Mouse (Mus musculus) kidney, embryonic 14.5 days (tissue): ENCODE data around the gene Mettl26. TPM values are rescaled to one million over a fixed set of nuclear protein-coding genes. Genes with fewer than 3 reads are reported as not detected.

ENCODE experiments used
- ATAC-seq: fragments of 200-750 bp; cut with Nextera tagmentation; 2 replicates; pipeline ENCODE4 v1.8.0; 2017; ENCODE audit warnings: moderate number of reproducible peaks, mild to moderate bottlenecking, moderate TSS enrichment, moderate library complexity; ENCODE audit not compliant: low FRiP score, low TSS enrichment
- H3K27ac ChIP-seq: fragments of 300-500 bp; sonication (generic); 2 replicates; pipeline ENCODE4 v1.5.1; 2014; ENCODE audit warnings: low read depth, mild to moderate bottlenecking, low read length, moderate library complexity, mixed read lengths
- H3K27me3 ChIP-seq: fragments of 300-500 bp; sonication (generic); 2 replicates; pipeline ENCODE4 v1.6.1; 2014; ENCODE audit warnings: mild to moderate bottlenecking, low read length; ENCODE audit not compliant: control insufficient read depth, insufficient read depth
- H3K36me3 ChIP-seq: fragments of 300-500 bp; sonication (generic); 2 replicates; pipeline ENCODE4 v1.6.1; 2014; ENCODE audit warnings: low read length, mixed read lengths; ENCODE audit not compliant: control insufficient read depth, insufficient read depth
- H3K4me1 ChIP-seq: fragments of 300-500 bp; sonication (generic); 2 replicates; pipeline ENCODE4 v1.6.1; 2014; ENCODE audit warnings: low read length, mixed read lengths; ENCODE audit not compliant: control insufficient read depth, insufficient read depth
- H3K4me2 ChIP-seq: fragments of 300-500 bp; sonication (generic); replicated peaks from 2 replicates; pipeline ENCODE4 v1.6.1; 2014; ENCODE audit warnings: low read depth, mild to moderate bottlenecking, low read length
- H3K4me3 ChIP-seq: fragments of 300-500 bp; sonication (generic); 2 replicates; pipeline ENCODE4 v1.5.1; 2014; ENCODE audit warnings: mild to moderate bottlenecking, low read length
- H3K9ac ChIP-seq: fragments of 300-500 bp; sonication (generic); 2 replicates; pipeline ENCODE4 v1.6.1; 2014; ENCODE audit warnings: low read depth, mild to moderate bottlenecking, low read length, moderate library complexity
- H3K9me3 ChIP-seq: fragments of 300-500 bp; sonication (generic); 2 replicates; pipeline ENCODE4 v1.6.1; 2016; ENCODE audit warnings: low read length; ENCODE audit not compliant: control insufficient read depth
- WGBS: fragments of 180-500 bp; shearing (Covaris S2); extraction: QIAGEN DNeasy Blood & Tissue Kit; methylation state at CpG from one replicate; pipeline ENCODE4 v1.1.7; 2014; 5-methylcytosine and 5-hydroxymethylcytosine counted together
- polyA plus RNA-seq: library from polyadenylated mRNA; unstranded; fragments of >200 nt; fragmentation: Nextera tagmentation; extraction: Ambion mirVana; gene quantifications from 2 replicates; pipeline ENCODE4 v1.2.1, GENCODE M21; 2014

Mettl26 gene
- polyA plus RNA-seq, 1 experiment from 2014 or later, result 85.3 TPM

GRCm38 (mm10) chr17:25835816-25836215, 39.1 kb upstream of the Mettl26 start:
- Histone ChIP-seq H3K36me3 (peaks cover 46% of the 10 kb centered on the region), H3K9ac (no peak overlapping the region), H3K4me2 (no peak overlapping the region), H3K9me3 (no peaks in the 10 kb centered on the region), H3K27ac (no peak overlapping the region), H3K27me3 (no peaks in the 10 kb centered on the region), H3K4me1 (peaks cover 51% of the 10 kb centered on the region), H3K4me3 (no peak overlapping the region)
- ATAC-seq, result no peak
- WGBS, result 94% methylated on average over 16 of the region's 16 CpGs

DNA sequence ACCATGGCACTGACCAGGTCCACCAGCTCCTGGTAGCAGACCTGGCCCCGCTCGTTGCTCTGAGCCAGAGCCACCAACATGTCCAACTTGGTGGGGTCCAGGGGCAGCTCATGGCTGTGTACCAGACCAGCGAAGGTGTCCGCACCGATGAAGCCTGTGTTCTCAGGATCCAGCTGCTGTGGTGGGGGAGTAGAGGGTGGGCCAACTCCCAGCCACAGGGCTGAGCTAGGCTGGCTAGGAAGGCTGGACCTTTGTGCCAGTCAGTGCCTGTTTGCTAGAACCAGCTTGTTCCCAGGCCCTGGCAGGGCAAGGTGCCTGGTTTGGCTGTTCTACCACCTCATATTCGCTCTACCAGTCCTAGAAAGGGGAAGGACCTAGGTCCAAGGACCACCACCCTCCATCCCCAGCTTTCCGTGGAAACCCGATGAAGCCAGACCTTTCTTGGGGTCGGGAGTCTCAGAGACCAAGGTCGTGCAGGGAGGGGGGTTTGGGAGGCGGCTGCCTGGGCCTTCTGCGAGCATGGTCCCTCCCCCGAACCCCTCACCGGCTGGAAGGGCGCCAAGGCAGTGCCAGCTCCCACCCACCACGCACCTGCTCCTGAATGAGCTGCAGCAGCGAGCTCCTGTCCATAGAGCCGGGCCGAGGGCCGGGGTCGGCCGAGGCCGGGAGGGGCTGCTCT, 38.3 kb upstream of the Mettl26 start:
- peaks cover 44% of the 10 kb centered on the region for H3K4me1 ChIP-seq
- H3K27ac ChIP-seq, result peak overlapping the region; percentile 31
- H3K27me3 ChIP-seq, result no peaks in the 10 kb centered on the region
- ATAC-seq, result no peak
- WGBS, result 22% methylated on average over 23 of the region's 23 CpGs
- no peaks in the 10 kb centered on the region for H3K9me3 ChIP-seq
- peak overlapping the region; percentile 78 for H3K4me2 ChIP-seq
- H3K4me3 ChIP-seq, result peak overlapping the region; percentile 35
- H3K9ac ChIP-seq, result peak overlapping the region; percentile 56
- peaks cover 46% of the 10 kb centered on the region for H3K36me3 ChIP-seq

DNA sequence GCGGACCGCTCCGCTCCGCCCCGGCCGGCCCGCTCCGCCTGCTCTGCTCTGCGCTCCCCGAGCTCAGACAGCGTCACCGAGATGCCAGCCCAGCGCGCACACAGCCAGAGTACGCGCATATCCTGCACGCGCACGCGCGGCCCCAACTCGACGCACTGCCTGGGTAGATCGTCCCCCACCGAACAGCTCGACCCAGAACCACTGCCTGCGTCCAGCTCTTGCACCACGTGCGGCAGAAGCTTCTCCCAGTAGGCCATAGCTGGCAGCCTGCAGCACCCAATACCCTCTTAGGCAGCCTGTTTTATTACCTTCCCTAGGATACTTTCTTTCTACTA, 37.8 kb upstream of the Mettl26 start, which contains the start of gene Rhbdl1:
Rhbdl1 (minus strand) TSS at position 220 of the 335 bp plus-strand sequence.
- Histone ChIP-seq H3K4me1 (peaks cover 39% of the 10 kb centered on the region), H3K27me3 (no peaks in the 10 kb centered on the region), H3K9ac (peak within 1 kb of the TSS; percentile 56), H3K4me2 (peak within 1 kb of the TSS; percentile 78), H3K36me3 (peaks cover 49% of the 10 kb centered on the region), H3K4me3 (peak within 1 kb of the TSS; percentile 35), H3K9me3 (no peaks in the 10 kb centered on the region), H3K27ac (peak within 1 kb of the TSS; percentile 31)
- 4% methylated on average over 29 of the region's 29 CpGs for WGBS
- no peak for ATAC-seq

DNA sequence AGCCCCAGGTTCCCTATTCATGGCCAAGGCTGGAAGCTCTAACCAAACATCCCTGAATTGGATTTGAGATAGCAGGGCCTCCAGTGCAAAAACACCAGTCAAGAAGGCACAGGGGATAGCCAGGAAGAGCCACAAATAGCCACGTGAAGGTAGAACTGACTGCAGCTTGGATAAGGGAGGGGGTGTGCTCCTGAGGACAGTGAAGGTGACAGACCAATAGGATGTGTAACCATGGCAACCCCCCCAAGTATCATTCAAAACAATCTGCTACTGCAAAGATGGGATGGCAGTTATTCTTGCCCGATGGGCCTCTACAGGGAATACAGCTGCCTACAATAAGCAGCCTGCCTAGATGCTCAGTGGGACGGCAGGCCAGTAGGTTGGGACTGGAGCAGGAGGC, 37.3 kb upstream of the Mettl26 start:
- Histone ChIP-seq H3K9me3 (no peaks in the 10 kb centered on the region), H3K36me3 (peaks cover 54% of the 10 kb centered on the region), H3K27ac (peak overlapping the region; percentile 12; the same call in 1 of the 2 replicates), H3K4me3 (no peak overlapping the region; the same call in 1 of the 2 replicates), H3K4me1 (peaks cover 39% of the 10 kb centered on the region), H3K9ac (0 out of 2 replicates have a peak overlapping the region, but pooled peaks have one; percentile 56), H3K4me2 (peak overlapping the region; percentile 78), H3K27me3 (no peaks in the 10 kb centered on the region)
- WGBS, result 60% methylated on average over 3 of the region's 3 CpGs
- no peak for ATAC-seq

GRCm38 (mm10) chr17:25838904-25839303, 36.0 kb upstream of the Mettl26 start:
- H3K4me1 ChIP-seq, result peaks cover 45% of the 10 kb centered on the region
- no peak overlapping the region for H3K27ac ChIP-seq
- H3K36me3 ChIP-seq, result peaks cover 54% of the 10 kb centered on the region

GRCm38 (mm10) chr17:25839455-25840235, 35.2 kb upstream of the Mettl26 start:
- no peak overlapping the region for H3K27ac ChIP-seq
- H3K27me3 ChIP-seq, result no peaks in the 10 kb centered on the region
- no peak for ATAC-seq
- peak overlapping the region; percentile 34; the same call in 1 of the 2 replicates for H3K9ac ChIP-seq
- peaks cover 38% of the 10 kb centered on the region for H3K4me1 ChIP-seq
- H3K4me3 ChIP-seq, result no peak overlapping the region
- H3K9me3 ChIP-seq, result no peaks in the 10 kb centered on the region
- H3K36me3 ChIP-seq, result peaks cover 54% of the 10 kb centered on the region
- WGBS, result 82% methylated on average over 14 of the region's 14 CpGs
- no peak overlapping the region for H3K4me2 ChIP-seq

More at GRCm38 (mm10) chr17:25838904-25839303, 36.0 kb upstream of the Mettl26 start:
- no peak overlapping the region for H3K9ac ChIP-seq
- no peak for ATAC-seq
- H3K9me3 ChIP-seq, result no peaks in the 10 kb centered on the region
- 86% methylated on average over 4 of the region's 4 CpGs for WGBS
- H3K27me3 ChIP-seq, result no peaks in the 10 kb centered on the region
- no peak overlapping the region for H3K4me3 ChIP-seq
- no peak overlapping the region for H3K4me2 ChIP-seq

DNA sequence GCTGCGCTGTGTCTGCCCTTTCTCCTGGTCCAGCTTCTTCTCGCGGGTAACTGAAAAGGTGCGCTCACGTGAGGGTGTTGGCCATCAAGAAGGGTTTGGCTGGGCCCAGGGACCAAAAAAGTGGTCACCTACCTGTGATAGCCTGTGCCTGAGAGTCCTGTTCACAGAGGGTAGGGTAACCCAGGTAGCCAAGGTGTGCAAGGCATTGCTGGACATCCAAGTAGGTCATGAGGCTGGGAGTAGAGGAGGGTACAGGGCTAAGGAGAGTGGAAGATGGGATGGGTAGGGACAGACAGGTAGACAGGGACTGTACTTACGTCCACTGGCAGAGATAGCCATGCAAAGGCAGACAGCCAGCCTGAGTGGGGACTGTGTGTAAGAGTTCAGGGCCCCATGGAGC, 34.4 kb upstream of the Mettl26 start:
- Histone ChIP-seq H3K4me2 (no peak overlapping the region), H3K4me3 (no peak overlapping the region), H3K9ac (no peak overlapping the region), H3K36me3 (peaks cover 48% of the 10 kb centered on the region), H3K27ac (no peak overlapping the region), H3K27me3 (no peaks in the 10 kb centered on the region), H3K9me3 (no peaks in the 10 kb centered on the region), H3K4me1 (peaks cover 30% of the 10 kb centered on the region)
- 93% methylated on average over 6 of the region's 6 CpGs for WGBS
- ATAC-seq, result no peak

DNA sequence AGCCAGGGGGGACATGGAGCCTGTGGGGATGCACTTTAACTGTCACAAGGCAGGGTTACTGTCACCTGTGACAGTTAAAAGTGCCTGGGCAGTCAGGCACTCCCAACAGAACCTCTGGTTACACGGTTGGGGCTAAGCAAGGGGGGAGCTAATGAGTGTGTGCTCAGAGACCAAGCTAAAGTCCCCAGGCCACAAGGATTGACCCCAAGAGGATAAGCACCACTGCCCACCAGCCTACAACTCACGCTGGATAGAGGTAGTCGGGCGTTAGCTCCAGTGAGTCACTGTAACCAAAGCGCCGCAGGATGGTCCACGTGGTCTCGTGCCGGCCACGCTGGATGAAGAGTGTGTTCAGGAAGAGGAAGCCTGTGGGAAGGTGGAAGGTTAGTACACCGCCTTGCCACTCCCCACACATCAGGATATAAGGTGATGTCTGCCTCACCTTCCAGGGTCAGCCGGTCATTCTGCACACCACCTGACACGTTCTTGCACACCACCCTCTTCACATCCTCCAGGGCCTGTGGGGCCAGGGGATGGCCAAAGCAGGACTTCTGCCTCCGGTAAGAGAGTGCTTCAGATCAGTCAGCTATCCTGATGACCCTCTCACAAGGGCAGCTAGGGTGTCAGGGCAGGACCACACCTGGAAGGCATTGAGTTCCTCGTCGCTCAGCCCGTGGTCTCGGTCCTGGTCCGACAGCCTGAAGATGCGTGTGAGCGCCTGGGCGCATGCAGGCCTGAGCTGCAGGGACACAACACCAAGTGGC, 33.6 kb upstream of the Mettl26 start, which contains the start of gene Gm20683:
Gm20683 (minus strand) TSS at position 647 of the 764 bp plus-strand sequence.
- 91% methylated on average over 22 of the region's 22 CpGs for WGBS
- Histone ChIP-seq H3K4me3 (no peak within 1 kb of the TSS), H3K27ac (no peak within 1 kb of the TSS), H3K4me1 (peaks cover 25% of the 10 kb centered on the region), H3K9me3 (no peaks in the 10 kb centered on the region), H3K36me3 (peaks cover 47% of the 10 kb centered on the region), H3K9ac (no peak within 1 kb of the TSS), H3K4me2 (no peak within 1 kb of the TSS), H3K27me3 (no peaks in the 10 kb centered on the region)
- no peak for ATAC-seq
